Mouse (Mus musculus) ES-Bruce4 (cell line): Measurements from ENCODE around the gene B3galt6. TPM values are rescaled to one million over a fixed set of nuclear protein-coding genes. Genes with fewer than 3 reads are reported as not detected.

ENCODE experiments used
- H3K27ac ChIP-seq: 2 replicates; pipeline ENCODE4 v1.5.1; 2012; ENCODE audit warnings: low read length, inconsistent platforms; ENCODE audit not compliant: insufficient read depth
- H3K27me3 ChIP-seq: 2 replicates; pipeline ENCODE4 v1.6.1; 2012; ENCODE audit warnings: mild to moderate bottlenecking, low read length, inconsistent platforms; ENCODE audit not compliant: control insufficient read depth, poor library complexity, insufficient read depth, severe bottlenecking
- H3K36me3 ChIP-seq: 2 replicates; pipeline ENCODE4 v1.6.1; 2012; ENCODE audit warnings: inconsistent platforms, mild to moderate bottlenecking, low read length, moderate library complexity; ENCODE audit not compliant: control insufficient read depth, poor library complexity, insufficient read depth, severe bottlenecking
- H3K4me1 ChIP-seq: one replicate; pipeline ENCODE4 v1.8.1; 2011; ENCODE audit warnings: low read length; ENCODE audit not compliant: control insufficient read depth, insufficient read depth
- H3K4me3 ChIP-seq: 2 replicates; pipeline ENCODE4 v1.5.1; 2011; ENCODE audit warnings: low read depth, mild to moderate bottlenecking, low read length
- H3K9ac ChIP-seq: 2 replicates; pipeline ENCODE4 v1.6.1; 2012; ENCODE audit warnings: low read depth, mild to moderate bottlenecking, inconsistent platforms; ENCODE audit not compliant: poor library complexity, severe bottlenecking
- H3K9me3 ChIP-seq: replicated peaks from 2 replicates; pipeline ENCODE4 v1.6.1; 2012; ENCODE audit warnings: mild to moderate bottlenecking, low read length, inconsistent platforms; ENCODE audit not compliant: control insufficient read depth, poor library complexity, insufficient read depth, severe bottlenecking
- CTCF ChIP-seq: IDR thresholded peaks from one replicate; pipeline ENCODE4 v1.8.1; 2011; ENCODE audit warnings: low read depth, low read length
- EP300 ChIP-seq: IDR thresholded peaks from 2 replicates; pipeline ENCODE4 v1.6.1; 2011; ENCODE audit warnings: low read depth, low read length; ENCODE audit not compliant: insufficient read depth
- POLR2A ChIP-seq: IDR thresholded peaks from one replicate; pipeline ENCODE4 v1.8.1; 2011; ENCODE audit warnings: low read length; ENCODE audit not compliant: insufficient read depth
- polyA plus RNA-seq: library from polyadenylated mRNA; stranded (reverse); fragments of >200 nt; gene quantifications from 2 replicates; pipeline ENCODE4 v1.2.4, GENCODE M21; 2011; ENCODE audit warnings: low read depth; ENCODE audit not compliant: missing spikeins, insufficient read depth, insufficient read length

The B3galt6 gene
- polyA plus RNA-seq, 1 experiment, result 2.5 TPM

DNA sequence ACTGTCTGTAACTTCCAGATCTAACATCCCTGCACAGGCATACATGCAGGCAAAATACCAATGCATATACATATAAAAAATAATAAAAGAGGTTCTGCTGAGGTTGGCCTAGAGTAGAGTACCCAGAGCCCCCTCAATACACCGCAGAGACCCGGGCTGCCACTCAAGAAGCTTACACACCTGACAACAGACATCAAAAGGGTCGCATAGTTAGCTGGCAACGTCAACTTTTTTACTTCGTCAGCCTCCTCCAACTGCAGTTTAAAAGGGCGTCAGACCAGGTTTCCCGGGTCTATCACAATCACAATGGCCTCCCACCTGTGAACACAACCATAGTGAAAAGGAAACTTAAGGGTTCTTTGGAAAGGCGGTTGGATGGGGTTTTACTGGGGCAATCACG is 31.1 kb upstream of the B3galt6 start:
- Histone ChIP-seq H3K27me3 (no peaks in the 10 kb centered on the region), H3K9me3 (no peaks in the 10 kb centered on the region), H3K4me3 (no peak overlapping the region), H3K27ac (no peak overlapping the region), H3K4me1 (no peaks in the 10 kb centered on the region), H3K36me3 (no peaks in the 10 kb centered on the region), H3K9ac (no peak overlapping the region)
- TF ChIP-seq CTCF, result no peak
- no peak for TF ChIP-seq EP300
- TF ChIP-seq POLR2A, result no peak

DNA sequence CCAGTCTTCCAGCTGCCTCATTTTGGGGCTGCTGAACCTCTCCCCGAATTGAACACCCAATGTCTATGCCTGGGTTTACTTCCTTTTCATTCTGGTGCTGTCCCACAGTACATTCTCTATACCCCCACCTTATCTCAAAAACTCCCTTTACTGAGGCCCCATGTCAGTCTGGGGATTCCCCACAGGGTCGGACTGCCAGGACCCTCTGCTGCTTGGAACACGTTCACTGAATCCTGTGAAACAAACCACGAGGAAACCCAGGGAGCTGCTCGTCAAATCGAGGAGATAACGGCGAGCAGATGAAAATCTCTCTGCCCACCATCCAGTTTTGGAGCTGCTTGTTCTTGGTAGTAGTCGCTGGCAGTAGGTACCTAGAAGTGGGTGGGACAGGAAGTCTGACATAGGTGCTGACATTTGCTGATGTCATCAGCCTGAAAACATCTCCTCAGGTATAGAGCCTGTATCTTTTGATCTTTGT is 29.5 kb upstream of the B3galt6 start:
- no peak for TF ChIP-seq CTCF
- TF ChIP-seq POLR2A, result no peak
- no peak for TF ChIP-seq EP300
- Histone ChIP-seq H3K4me1 (no peaks in the 10 kb centered on the region), H3K9ac (no peak overlapping the region), H3K9me3 (no peaks in the 10 kb centered on the region), H3K27ac (no peak overlapping the region), H3K4me3 (no peak overlapping the region), H3K36me3 (no peaks in the 10 kb centered on the region), H3K27me3 (no peaks in the 10 kb centered on the region)

DNA sequence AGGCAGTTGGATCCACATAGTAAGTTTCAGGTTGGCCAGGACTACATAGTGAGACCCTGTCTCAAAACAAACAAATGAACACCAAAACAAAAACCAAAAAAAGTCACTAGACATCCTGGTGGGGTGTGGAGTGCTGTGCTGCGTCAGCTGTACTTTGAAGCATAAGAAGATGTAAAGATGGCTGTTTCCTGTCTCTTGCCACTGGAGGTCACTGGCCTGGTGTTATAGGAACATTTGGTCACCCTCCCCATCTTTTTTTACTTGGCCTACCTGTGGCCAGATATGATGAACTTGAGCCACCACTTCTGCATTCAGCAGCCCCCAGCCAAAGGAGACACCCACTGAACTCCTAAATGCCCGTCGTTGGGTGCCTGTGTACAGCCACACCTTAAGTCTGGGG is 28.9 kb upstream of the B3galt6 start:
- no peak overlapping the region for H3K27ac ChIP-seq
- TF ChIP-seq EP300 (no peak), CTCF (no peak), POLR2A (no peak)
- no peaks in the 10 kb centered on the region for H3K9me3 ChIP-seq
- H3K4me1 ChIP-seq, result no peaks in the 10 kb centered on the region
- no peak overlapping the region for H3K4me3 ChIP-seq
- no peaks in the 10 kb centered on the region for H3K27me3 ChIP-seq
- H3K9ac ChIP-seq, result no peak overlapping the region
- no peaks in the 10 kb centered on the region for H3K36me3 ChIP-seq

DNA sequence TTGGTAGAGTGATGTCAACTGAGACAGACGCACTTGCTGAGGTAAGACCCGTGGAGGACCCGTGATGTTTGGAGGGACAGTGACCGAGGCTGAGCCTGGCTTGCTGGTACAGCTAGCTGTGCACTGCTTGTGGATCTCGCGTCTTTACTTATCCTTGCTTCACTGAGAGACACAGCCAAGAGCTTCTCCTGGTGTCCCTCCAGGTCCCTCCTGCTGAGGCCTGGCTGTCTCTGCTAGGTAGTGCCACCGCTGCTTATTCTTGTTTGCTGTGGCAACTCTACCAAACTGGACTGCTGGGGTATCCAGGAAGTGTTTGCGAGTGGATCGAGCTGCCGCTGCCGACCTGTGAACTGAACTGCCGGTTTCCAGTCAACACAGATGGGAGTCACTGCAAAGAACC is 27.3 kb upstream of the B3galt6 start:
- H3K27ac ChIP-seq, result no peak overlapping the region
- no peak overlapping the region for H3K4me3 ChIP-seq
- H3K9ac ChIP-seq, result no peak overlapping the region
- no peak for TF ChIP-seq CTCF
- no peak for TF ChIP-seq POLR2A
- TF ChIP-seq EP300, result no peak
- no peaks in the 10 kb centered on the region for H3K36me3 ChIP-seq
- no peaks in the 10 kb centered on the region for H3K4me1 ChIP-seq
- no peaks in the 10 kb centered on the region for H3K27me3 ChIP-seq
- no peaks in the 10 kb centered on the region for H3K9me3 ChIP-seq

DNA sequence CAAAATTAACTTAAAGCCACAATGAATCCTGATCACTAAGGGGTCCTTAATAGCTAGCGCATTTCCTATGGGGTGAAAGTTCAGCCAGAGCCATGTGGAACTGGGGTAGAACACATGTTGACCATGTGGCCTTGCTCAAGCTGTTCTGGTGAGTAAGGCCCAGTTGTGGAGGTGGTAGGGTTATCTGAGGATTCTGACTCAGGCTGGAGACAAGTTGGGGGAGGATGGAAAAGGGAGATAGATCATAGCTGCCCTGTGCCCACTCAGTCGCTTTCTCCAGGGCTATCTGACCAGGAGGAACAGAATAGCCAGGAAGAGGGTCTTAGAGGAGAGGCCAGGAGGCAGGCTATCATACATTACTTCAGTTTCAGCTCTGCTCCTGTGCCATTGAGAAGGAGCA is 22.0 kb upstream of the B3galt6 start:
- Histone ChIP-seq H3K27ac (no peak overlapping the region), H3K36me3 (peaks cover 15% of the 10 kb centered on the region), H3K27me3 (no peaks in the 10 kb centered on the region), H3K4me1 (no peaks in the 10 kb centered on the region), H3K4me3 (no peak overlapping the region), H3K9me3 (no peaks in the 10 kb centered on the region), H3K9ac (no peak overlapping the region)
- TF ChIP-seq EP300 (no peak), POLR2A (no peak), CTCF (no peak)

DNA sequence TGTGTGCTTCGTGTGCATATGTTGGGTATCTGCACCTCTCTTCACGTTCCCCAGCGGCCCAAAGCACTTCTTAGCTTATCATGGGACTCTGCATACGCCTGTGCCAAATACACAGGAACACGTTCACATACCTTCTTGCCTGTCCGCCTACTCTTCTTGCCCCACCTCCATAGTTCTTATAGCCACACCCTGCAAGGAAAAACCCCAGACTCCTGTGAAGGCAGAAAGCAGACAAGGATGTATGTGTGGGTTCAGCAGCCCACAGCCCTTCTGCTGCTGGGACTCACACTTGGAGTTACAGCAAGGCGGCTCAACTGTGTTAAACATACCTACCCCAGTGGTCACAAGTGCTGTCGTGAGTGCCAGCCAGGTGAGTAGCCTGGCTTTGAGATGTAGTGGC is 21.2 kb upstream of the B3galt6 start, which contains the start of gene Tnfrsf4:
Gene Tnfrsf4, plus strand, starts transcription at position 207 of the 400 bp plus-strand sequence.
- H3K4me1 ChIP-seq, result no peaks in the 10 kb centered on the region
- H3K27ac ChIP-seq, result no peak within 1 kb of the TSS
- H3K4me3 ChIP-seq, result no peak within 1 kb of the TSS
- TF ChIP-seq POLR2A, result no peak
- no peaks in the 10 kb centered on the region for H3K9me3 ChIP-seq
- no peaks in the 10 kb centered on the region for H3K27me3 ChIP-seq
- peaks cover 23% of the 10 kb centered on the region for H3K36me3 ChIP-seq
- H3K9ac ChIP-seq, result no peak within 1 kb of the TSS

DNA sequence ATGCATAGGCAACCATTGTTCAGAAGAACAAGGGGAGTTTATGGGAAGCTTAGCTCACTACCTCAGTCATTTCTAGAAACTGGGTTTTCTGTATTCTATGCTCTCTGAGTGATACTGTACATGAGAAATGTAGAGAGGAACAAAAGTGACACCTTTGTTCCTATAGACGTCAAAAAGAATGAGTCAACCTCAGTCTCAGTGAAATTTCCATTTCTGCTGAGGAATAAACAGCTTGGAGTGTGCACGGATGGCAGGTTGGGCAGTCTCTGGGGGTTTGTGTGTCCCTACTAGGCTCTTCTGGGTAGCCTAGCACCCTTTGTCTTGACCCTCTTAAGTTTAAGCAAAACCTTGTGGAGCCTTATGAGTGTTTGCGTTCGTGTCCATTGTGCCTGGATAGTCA is 15.9 kb upstream of the B3galt6 start:
- H3K4me3 ChIP-seq, result no peak overlapping the region

More for the DNA sequence above, 15.9 kb upstream of the B3galt6 start:
- no peaks in the 10 kb centered on the region for H3K27me3 ChIP-seq
- H3K9me3 ChIP-seq, result no peaks in the 10 kb centered on the region
- H3K36me3 ChIP-seq, result peaks cover 50% of the 10 kb centered on the region
- no peak overlapping the region for H3K9ac ChIP-seq
- no peaks in the 10 kb centered on the region for H3K4me1 ChIP-seq
- TF ChIP-seq CTCF (no peak), EP300 (no peak), POLR2A (no peak)
- H3K27ac ChIP-seq, result no peak overlapping the region
